Mouse (Mus musculus) megakaryocyte, embryonic 14.5 days (primary cell): ENCODE measurements around the gene Ddc.

Experiments used
- FLI1 ChIP-seq: IDR thresholded peaks from 2 replicates; pipeline ENCODE4 v1.6.1; 2012; ENCODE audit warnings: low read length, inconsistent platforms, mixed read lengths
- GATA1 ChIP-seq: IDR thresholded peaks from 3 replicates; pipeline ENCODE4 v1.6.1; 2012; ENCODE audit warnings: mixed read lengths, low read length, inconsistent platforms, borderline replicate concordance

GRCm38 (mm10) chr11:11820251-11820650 lies 77.7 kb downstream of the Ddc start:
- TF ChIP-seq GATA1 (no peak), FLI1 (no peak)
